Mouse (Mus musculus) C2C12 (cell line): Measurements from ENCODE around the gene Cep170b.

Experiments
- CTCF ChIP-seq: IDR thresholded peaks from one replicate; pipeline ENCODE4 v1.5.1; 2011; ENCODE audit not compliant: control insufficient read depth, insufficient read depth, insufficient read length
- FOSL1 ChIP-seq: IDR thresholded peaks from one replicate; pipeline ENCODE4 v1.8.0; 2011; ENCODE audit warnings: mild to moderate bottlenecking, low read length; ENCODE audit not compliant: poor library complexity, insufficient read depth, severe bottlenecking
- MAX ChIP-seq: IDR thresholded peaks from one replicate; pipeline ENCODE4 v1.6.1; 2011; ENCODE audit warnings: mild to moderate bottlenecking, control low read depth
- MYOD1 ChIP-seq: IDR thresholded peaks from one replicate; pipeline ENCODE4 v1.6.1; 2011; ENCODE audit warnings: low read depth; ENCODE audit not compliant: control insufficient read depth, insufficient read length

DNA sequence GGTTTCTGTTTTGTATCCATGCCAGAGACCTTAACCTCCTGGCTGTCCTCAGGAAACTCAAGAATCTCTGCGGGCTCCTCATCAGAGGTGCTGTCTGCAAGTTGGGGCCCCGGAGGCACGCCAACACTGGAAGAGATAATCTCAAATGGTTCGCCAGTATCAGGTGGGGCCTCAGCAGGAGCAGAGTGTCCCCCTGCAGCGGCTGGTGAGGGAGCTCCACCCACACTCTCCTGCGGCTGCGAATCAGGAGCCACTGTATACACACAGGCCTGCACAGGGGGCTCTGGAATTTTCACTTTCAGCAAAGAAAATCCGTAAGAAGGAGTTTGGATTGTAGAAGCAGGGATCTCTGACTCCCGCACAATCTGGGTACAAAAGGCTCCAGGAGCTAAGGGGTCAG lies 53.1 kb downstream of the Cep170b start:
- TF ChIP-seq CTCF (no peak), MAX (no peak), MYOD1 (no peak), FOSL1 (no peak)
